Mouse (Mus musculus) lung, embryonic 16.5 days (tissue): Measurements from ENCODE around the gene Serpinh1. TPM values are rescaled to one million over a fixed set of nuclear protein-coding genes. Genes with fewer than 3 reads are reported as not detected.
"Not testable (repeated sequence)": the region's sequence is repeated elsewhere in the genome, so short reads cannot be mapped to it uniquely, and the experiment has no call there.

Experiments
- ATAC-seq: fragments of 200-750 bp; cut with Nextera tagmentation; 2 replicates; pipeline ENCODE4 v1.8.0; 2017; ENCODE audit warnings: low read depth, mild to moderate bottlenecking, moderate library complexity
- H3K27ac ChIP-seq: fragments of 300-500 bp; sonication (generic); 2 replicates; pipeline ENCODE4 v1.5.1; 2014; ENCODE audit warnings: mild to moderate bottlenecking, control low read depth, low read length
- H3K27me3 ChIP-seq: fragments of 300-500 bp; sonication (generic); 2 replicates; pipeline ENCODE4 v1.6.1; 2014; ENCODE audit warnings: low read depth, low read length, mixed read lengths; ENCODE audit not compliant: control insufficient read depth, insufficient read depth
- H3K36me3 ChIP-seq: fragments of 300-500 bp; sonication (generic); 2 replicates; pipeline ENCODE4 v1.6.1; 2014; ENCODE audit warnings: low read length; ENCODE audit not compliant: control insufficient read depth, insufficient read depth
- H3K4me1 ChIP-seq: fragments of 300-500 bp; sonication (generic); replicated peaks from 2 replicates; pipeline ENCODE4 v1.6.1; 2014; ENCODE audit warnings: low read length, mixed read lengths; ENCODE audit not compliant: control insufficient read depth, insufficient read depth
- H3K4me2 ChIP-seq: fragments of 300-500 bp; sonication (generic); 2 replicates; pipeline ENCODE4 v1.6.1; 2014; ENCODE audit warnings: low read depth, low read length, control low read depth
- H3K4me3 ChIP-seq: fragments of 300-500 bp; sonication (generic); 2 replicates; pipeline ENCODE4 v1.5.1; 2014; ENCODE audit warnings: mild to moderate bottlenecking, low read length, control low read depth
- H3K9ac ChIP-seq: fragments of 300-500 bp; sonication (generic); 2 replicates; pipeline ENCODE4 v1.6.1; 2014; ENCODE audit warnings: low read length, control low read depth
- H3K9me3 ChIP-seq: fragments of 300-500 bp; sonication (generic); 2 replicates; pipeline ENCODE4 v1.6.1; 2016; ENCODE audit warnings: low read length; ENCODE audit not compliant: control insufficient read depth
- WGBS: fragments of 180-500 bp; shearing (Covaris S2); extraction: QIAGEN DNeasy Blood & Tissue Kit; methylation state at CpG from one replicate; pipeline ENCODE4 v1.1.7; 2014; 5-methylcytosine and 5-hydroxymethylcytosine counted together
- polyA plus RNA-seq: library from polyadenylated mRNA; unstranded; fragments of >200 nt; fragmentation: Nextera tagmentation; extraction: Ambion mirVana; gene quantifications from 2 replicates; pipeline ENCODE4 v1.2.1, GENCODE M21; 2015

Gene Serpinh1
- polyA plus RNA-seq, 1 experiment from 2014 or later = 1,766 TPM

GRCm38 (mm10) chr7:99380491-99381213 lies 27.6 kb upstream of the Serpinh1 start:
- ATAC-seq = peak; percentile 64
- Histone ChIP-seq H3K9ac (peak overlapping the region; percentile 76), H3K4me2 (peak overlapping the region; percentile 67), H3K36me3 (no peaks in the 10 kb centered on the region), H3K4me3 (peak overlapping the region; percentile 71), H3K4me1 (peaks cover 30% of the 10 kb centered on the region), H3K27me3 (no peaks in the 10 kb centered on the region), H3K27ac (peak overlapping the region; percentile 89), H3K9me3 (no peaks in the 10 kb centered on the region)
- WGBS = under 1% methylated on average over 24 of the region's 24 CpGs

GRCm38 (mm10) chr7:99378870-99379269 lies 25.8 kb upstream of the Serpinh1 start:
- Histone ChIP-seq H3K4me2 (no peak overlapping the region), H3K4me1 (peaks cover 19% of the 10 kb centered on the region), H3K27ac (no peak overlapping the region), H3K27me3 (no peaks in the 10 kb centered on the region), H3K9me3 (no peaks in the 10 kb centered on the region), H3K36me3 (no peaks in the 10 kb centered on the region), H3K4me3 (no peak overlapping the region), H3K9ac (no peak overlapping the region)
- WGBS = 54% methylated on average over 8 of the region's 8 CpGs
- no peak for ATAC-seq

GRCm38 (mm10) chr7:99375455-99375854 lies 22.4 kb upstream of the Serpinh1 start:
- H3K9ac ChIP-seq = no peak overlapping the region

GRCm38 (mm10) chr7:99374325-99374724 lies 21.3 kb upstream of the Serpinh1 start:
- not testable (repeated sequence) for H3K4me1 ChIP-seq, H3K4me3 ChIP-seq, H3K9me3 ChIP-seq, H3K36me3 ChIP-seq, H3K27me3 ChIP-seq, ATAC-seq, H3K4me2 ChIP-seq, H3K9ac ChIP-seq, H3K27ac ChIP-seq
- 72% methylated on average over 3 of the region's 3 CpGs for WGBS

More at GRCm38 (mm10) chr7:99375455-99375854, 22.4 kb upstream of the Serpinh1 start:
- Histone ChIP-seq H3K4me3 (no peak overlapping the region), H3K9me3 (no peaks in the 10 kb centered on the region), H3K4me1 (peaks cover 5% of the 10 kb centered on the region), H3K27ac (no peak overlapping the region), H3K36me3 (no peaks in the 10 kb centered on the region), H3K27me3 (no peaks in the 10 kb centered on the region), H3K4me2 (no peak overlapping the region)
- 5% methylated on average over 4 of the region's 4 CpGs for WGBS
- no peak for ATAC-seq

GRCm38 (mm10) chr7:99366716-99367115 lies 13.7 kb upstream of the Serpinh1 start:
- Histone ChIP-seq H3K4me2 (no peak overlapping the region), H3K9ac (0 out of 2 replicates have a peak overlapping the region, but pooled peaks have one; percentile 7), H3K4me1 (no peaks in the 10 kb centered on the region), H3K36me3 (no peaks in the 10 kb centered on the region), H3K9me3 (no peaks in the 10 kb centered on the region; the same call in 1 of the 2 replicates), H3K4me3 (no peak overlapping the region), H3K27me3 (no peaks in the 10 kb centered on the region), H3K27ac (no peak overlapping the region)
- WGBS = 58% methylated on average over 6 of the region's 6 CpGs
- ATAC-seq = no peak

- H3K27me3 ChIP-seq = no peaks in the 10 kb centered on the region
- ATAC-seq = no peak
- no peak overlapping the region for H3K27ac ChIP-seq
- H3K4me1 ChIP-seq = peaks cover 10% of the 10 kb centered on the region
- H3K9ac ChIP-seq = no peak overlapping the region
- no peak overlapping the region for H3K4me2 ChIP-seq
- H3K9me3 ChIP-seq = no peaks in the 10 kb centered on the region; the same call in 1 of the 2 replicates
- WGBS = under 1% methylated on average over 5 of the region's 5 CpGs
- no peaks in the 10 kb centered on the region for H3K36me3 ChIP-seq
- H3K4me3 ChIP-seq = no peak overlapping the region
Observed at GRCm38 (mm10) chr7:99365069-99365468, 12.0 kb upstream of the Serpinh1 start.

- WGBS = 86% methylated on average over 2 of the region's 2 CpGs
- Histone ChIP-seq H3K9me3 (no peaks in the 10 kb centered on the region; the same call in 1 of the 2 replicates), H3K4me3 (no peak overlapping the region)
Observed at GRCm38 (mm10) chr7:99362137-99362536, 9.1 kb upstream of the Serpinh1 start.

GRCm38 (mm10) chr7:99360803-99361414 lies 7.9 kb upstream of the Serpinh1 start:
- Histone ChIP-seq H3K4me3 (no peak overlapping the region; the same call in 1 of the 2 replicates), H3K9ac (peak overlapping the region; percentile 44), H3K4me2 (peak overlapping the region; percentile 32), H3K9me3 (no peaks in the 10 kb centered on the region; the same call in 1 of the 2 replicates), H3K27ac (peak overlapping the region; percentile 93), H3K27me3 (no peaks in the 10 kb centered on the region), H3K4me1 (peaks cover 33% of the 10 kb centered on the region), H3K36me3 (no peaks in the 10 kb centered on the region)
- whole genome bisulfite sequencing = 21% methylated on average over 8 of the region's 8 CpGs
- no peak for ATAC-seq

More at GRCm38 (mm10) chr7:99362137-99362536, 9.1 kb upstream of the Serpinh1 start:
- H3K36me3 ChIP-seq = no peaks in the 10 kb centered on the region
- no peak overlapping the region for H3K4me2 ChIP-seq
- H3K4me1 ChIP-seq = peaks cover 20% of the 10 kb centered on the region
- H3K27me3 ChIP-seq = no peaks in the 10 kb centered on the region
- no peak overlapping the region for H3K9ac ChIP-seq
- H3K27ac ChIP-seq = no peak overlapping the region
- ATAC-seq = no peak

GRCm38 (mm10) chr7:99360021-99360802 lies 7.2 kb upstream of the Serpinh1 start:
- Histone ChIP-seq H3K9me3 (no peaks in the 10 kb centered on the region; the same call in 1 of the 2 replicates), H3K4me1 (peaks cover 38% of the 10 kb centered on the region), H3K27ac (peak overlapping the region; percentile 93), H3K27me3 (no peaks in the 10 kb centered on the region), H3K4me2 (peak overlapping the region; percentile 32), H3K4me3 (no peak overlapping the region; the same call in 1 of the 2 replicates), H3K36me3 (no peaks in the 10 kb centered on the region), H3K9ac (peak overlapping the region; percentile 40)
- 16% methylated on average over 10 of the region's 10 CpGs for WGBS
- peak; percentile 94 for ATAC-seq
